Mouse (Mus musculus) lung, postnatal 25 days (tissue): ENCODE measurements around the gene Nav1.

ENCODE experiments used
- DNase-seq: peaks from one replicate; pipeline ENCODE4 v3.0.0; 2022; ENCODE audit warnings: low spot score

The Nav1 gene

GRCm38 (mm10) chr1:135548750-135549149, 58.3 kb downstream of the Nav1 start:
- peak; percentile 72 for DNase-seq

DNA sequence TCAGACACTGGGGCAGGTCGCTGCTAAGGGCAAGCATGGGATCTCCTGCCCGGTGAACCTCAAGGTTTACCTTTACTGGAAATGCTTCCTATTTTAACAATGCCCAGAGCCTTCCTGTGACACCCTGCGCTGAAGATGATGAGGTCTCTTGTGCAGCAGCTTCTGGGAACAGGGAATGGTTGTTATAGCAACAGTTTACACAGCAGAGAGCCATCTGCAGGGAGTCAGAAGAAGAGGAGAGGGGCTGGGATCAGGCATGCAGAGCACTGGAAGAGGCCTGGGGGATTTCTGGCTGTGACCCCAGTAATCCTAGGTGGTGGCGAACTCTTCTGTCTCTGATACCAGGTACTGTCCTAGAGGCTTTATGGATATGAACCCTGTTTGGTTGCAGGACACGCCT, 61.0 kb downstream of the Nav1 start:
- DNase-seq: no peak

DNA sequence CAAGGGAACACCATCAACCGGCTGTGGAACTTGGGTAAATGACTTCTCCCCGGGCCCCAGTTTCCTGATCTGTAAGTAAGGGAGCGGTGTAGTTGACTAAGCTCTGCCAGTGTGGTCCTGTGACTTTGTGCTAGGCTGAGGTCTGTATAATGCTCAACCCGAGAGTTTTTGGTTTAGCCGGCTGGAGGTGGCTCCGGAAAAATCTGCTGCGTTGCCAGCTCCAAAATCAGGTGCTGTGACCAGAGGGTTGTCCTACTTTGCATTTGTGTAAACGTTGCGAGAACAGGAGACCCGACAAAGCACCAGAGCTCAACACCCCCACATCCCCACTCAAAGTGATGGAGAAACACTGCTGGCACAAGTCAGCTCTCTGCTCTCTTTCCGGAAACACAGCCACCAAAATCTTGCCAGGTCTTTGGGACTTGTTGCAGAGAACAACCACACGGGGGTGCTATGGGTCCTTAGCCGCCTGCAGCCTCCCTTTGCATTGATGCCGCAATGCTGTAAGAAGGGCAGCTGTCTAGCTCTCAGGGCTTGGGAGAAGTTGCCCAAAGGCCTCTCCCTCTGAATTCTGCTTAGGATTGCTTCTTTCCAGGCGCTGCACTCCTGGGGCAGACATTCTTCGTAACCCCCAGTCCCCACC, 62.5 kb downstream of the Nav1 start:
- peak; percentile 81 for DNase-seq

- no peak for DNase-seq
These were observed 64.0 kb downstream of the Nav1 start for GRCm38 (mm10) chr1:135542841-135543810.

GRCm38 (mm10) chr1:135542080-135542479, 65.0 kb downstream of the Nav1 start:
- no peak for DNase-seq

DNA sequence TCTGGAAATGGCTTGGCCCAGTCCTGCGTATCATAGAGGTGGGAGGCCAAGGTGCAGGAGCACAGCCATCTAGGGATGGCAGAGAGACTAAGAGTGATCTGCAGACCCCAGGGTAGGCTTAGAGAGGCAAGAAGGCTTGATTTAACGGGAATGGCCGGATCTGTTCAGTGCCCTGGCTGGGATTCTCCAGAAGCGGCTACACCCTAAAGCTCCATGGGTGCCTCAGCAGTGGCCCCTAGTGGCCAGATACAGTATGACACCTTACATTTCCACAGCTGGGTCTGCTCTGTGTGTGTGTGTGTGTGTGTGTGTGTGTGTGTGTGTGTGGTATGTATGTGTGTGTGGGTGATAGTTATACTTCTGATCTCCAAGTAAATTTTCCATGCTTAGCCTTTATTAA, 66.8 kb downstream of the Nav1 start:
- peak; percentile 84 for DNase-seq

DNA sequence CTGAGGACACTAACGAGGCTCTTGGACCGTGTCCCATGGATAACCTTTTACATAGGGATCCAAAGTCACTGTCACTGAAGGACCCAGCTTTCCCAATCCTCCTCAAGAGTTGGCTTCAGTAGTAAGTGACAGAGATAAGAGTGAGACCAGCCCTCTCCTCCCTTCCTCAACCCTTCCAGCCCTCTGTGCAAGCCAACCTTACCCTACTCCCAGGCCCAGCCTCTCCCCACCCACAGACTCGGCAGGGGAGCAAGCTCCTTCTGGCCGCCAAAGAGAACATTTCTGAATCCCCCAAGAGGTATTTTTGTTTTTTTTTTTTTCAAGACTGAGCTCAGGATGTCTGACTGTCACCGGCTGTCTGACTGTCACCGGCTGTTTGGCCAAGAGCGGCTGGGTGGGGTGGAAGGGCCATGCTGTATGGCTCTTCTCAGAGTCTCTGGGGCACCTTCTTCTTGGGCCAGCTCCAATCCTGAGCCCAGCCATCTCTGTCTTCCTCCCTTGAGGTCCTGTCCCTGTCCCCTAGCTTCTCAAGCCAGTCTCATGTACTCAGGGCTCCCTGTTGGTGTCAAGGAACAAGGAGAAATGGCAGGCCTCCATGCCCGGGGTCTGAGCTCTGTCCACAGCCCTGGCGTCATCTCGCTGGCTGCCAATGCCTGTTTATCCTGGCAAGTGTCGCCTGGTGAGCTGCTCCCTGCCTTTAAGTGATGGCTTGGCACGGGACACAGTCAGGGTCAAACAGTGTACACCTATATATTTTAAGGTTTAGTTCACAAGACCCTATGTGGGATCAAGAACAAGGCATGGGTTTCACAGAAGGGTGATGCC, 68.4 kb downstream of the Nav1 start:
- no peak for DNase-seq

DNA sequence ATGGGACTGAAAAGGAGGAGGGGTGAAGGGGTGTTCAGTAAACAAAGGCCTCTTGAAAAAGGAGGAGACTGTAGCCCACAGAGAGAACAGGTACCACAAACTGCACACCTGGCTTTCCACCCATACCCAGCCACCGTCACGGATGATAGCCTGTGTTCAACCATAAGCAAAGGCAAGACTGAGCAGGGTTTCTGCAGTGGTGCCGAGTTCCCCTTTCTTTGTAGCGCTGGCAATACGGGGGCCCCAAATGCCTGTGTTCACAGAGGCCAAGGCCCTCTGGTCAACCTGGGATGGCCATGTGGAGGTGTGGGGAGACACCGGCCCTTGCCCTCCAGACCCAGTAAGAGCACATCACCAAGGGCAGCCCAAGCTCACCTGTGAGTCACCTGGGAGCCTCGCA, 70.3 kb downstream of the Nav1 start:
- no peak for DNase-seq

GRCm38 (mm10) chr1:135536326-135536725, 70.8 kb downstream of the Nav1 start:
- DNase-seq: no peak

GRCm38 (mm10) chr1:135535256-135535655, 71.8 kb downstream of the Nav1 start:
- peak; percentile 70 for DNase-seq

DNA sequence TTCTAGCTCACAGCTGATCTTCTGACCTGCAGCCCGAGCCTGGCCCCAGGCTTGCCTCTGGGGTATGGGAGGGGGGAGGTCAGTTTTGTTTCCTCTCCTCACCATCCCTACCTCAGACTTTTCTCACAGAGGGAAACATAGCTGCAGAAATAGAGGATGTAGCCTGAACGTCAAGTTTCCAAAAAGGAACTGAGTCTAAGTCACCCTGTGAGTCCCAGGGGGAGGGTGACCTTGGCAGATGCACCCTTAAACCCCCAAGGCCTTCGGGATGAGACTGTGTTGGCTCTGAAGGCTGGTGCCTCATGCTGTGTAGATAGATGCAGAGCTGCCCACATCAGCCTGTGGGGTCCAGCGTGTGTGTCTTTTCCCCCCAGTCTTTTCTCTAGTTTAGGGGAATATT, 72.3 kb downstream of the Nav1 start:
- no peak for DNase-seq

DNA sequence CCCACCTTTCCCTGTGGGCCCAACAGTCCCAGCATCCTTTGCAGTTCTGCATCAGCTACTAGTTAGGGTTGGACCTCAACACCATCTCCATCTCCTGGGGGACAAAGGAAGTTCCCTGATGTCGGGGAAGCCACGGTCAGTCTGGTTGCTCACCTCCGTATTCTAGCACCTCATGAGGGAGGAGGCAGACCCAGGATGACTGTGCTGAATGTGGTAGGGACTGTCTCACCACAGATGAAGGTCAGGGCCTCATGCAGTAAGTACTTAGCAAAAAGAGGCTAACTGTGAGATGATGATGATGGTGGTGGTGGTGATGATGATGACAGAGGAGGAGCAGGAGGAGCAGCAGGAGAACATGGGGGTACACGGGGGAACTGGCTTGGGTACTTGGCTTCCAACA, 73.0 kb downstream of the Nav1 start:
- no peak for DNase-seq

DNA sequence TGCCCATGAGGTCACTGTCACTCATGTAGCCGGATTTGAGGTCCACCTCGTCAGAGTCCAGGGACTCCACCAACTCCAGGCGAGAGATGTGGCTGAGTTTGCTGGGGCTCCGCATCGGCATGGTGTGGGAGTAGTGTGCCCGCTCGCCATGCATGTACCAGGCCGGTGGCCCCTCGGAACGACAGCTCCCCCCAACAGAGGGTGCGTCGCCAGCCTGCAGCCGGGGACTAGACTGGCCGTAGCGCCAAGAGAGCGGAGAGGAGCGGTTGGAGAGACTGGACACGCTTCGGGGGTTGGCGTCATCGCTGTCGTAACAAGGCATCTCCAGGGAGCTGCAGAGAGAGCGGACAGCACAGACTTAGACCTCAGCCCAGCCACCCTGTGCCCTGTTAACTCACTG, 74.7 kb downstream of the Nav1 start:
- no peak for DNase-seq

GRCm38 (mm10) chr1:135531981-135532380, 75.1 kb downstream of the Nav1 start:
- DNase-seq: no peak

DNA sequence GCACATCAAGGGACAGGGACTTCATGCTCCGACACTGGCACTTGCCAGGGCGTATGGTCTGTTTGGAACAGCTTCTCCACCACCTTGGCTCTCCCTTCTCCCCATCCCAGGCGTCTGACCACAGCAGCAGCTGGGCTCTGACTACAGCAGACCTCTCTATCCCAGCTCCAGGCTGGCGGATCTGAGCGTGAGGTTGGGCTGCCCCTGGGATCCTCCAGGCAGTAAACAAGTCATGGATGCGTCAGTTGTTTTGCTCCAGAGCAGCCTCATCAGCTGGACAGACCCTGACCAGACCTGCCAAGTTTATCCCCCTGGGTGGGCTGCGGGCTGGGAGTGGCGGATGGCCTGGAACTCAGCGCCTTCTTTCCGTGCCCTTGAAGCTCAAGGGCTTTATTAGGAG, 76.0 kb downstream of the Nav1 start:
- no peak for DNase-seq

DNA sequence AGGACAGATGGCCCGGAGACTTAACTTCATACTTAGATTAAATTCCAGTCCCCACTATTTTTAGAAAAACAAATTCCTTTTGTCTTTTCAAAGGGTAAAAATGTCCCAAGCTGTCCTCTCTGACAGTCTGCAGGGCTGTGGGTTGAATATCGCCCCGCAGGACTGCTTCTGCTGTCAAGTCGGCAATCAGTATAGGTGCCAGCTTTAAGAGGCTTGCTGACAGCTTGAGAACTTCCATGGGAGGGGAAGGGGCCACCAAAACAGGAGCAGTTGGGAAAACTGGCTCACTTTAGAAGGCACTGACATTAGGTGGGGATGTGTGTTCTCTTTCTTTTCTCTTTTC, 82.6 kb downstream of the Nav1 start:
- no peak for DNase-seq

DNA sequence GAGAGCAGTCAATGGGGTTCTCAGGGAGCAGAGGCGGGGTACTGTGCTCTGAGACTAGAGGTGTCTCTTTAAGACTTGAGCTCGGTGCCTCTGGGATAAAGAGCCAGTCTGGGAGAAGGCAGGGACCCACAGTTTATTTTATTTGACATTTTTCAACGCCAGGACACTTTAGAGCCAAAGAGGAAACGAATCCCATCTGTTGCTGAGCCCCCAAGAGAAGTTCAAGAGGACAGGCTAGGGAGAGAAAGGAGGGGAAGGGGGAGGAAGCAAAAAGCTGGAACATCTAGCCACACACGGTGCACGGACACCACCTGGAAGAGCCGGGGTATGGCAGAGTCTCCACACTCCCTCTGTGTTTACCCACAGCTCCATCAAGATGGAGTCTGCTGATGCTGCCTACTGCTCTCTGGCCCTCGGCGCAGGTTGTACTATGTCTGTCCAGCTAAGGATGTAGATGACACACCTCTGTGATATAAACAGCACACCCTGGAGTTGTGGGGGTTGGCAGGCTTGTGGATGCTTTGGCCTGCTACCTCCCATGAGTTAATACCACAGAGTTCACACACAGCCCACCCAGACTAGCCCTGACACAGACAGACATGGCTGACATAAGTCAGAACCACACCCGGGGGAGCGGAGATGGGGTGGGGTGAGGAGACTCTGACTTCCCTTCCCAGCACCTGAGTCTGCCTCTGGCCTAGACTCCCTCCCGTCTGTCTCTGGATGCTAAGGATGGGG, 83.1 kb downstream of the Nav1 start:
- no peak for DNase-seq

DNA sequence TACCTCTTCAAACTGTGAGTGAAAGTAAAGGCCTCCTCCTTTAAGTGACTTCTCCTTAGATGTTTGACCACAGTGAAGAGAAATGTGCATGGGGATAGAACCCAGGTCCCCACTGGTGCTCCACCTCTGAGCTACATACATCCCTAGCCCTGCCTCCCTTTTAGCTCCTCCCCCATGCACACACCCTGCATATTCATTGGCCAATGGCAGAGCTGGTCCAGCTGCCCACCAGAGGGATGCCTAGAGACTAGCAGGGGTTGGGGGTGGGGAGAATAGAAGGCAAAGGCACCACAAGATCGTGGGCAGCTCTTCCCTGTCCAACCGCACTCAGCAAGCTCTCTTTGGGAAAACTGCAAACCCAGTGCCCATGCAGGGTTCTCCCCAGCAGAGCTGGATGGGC, 83.8 kb downstream of the Nav1 start:
- no peak for DNase-seq

DNA sequence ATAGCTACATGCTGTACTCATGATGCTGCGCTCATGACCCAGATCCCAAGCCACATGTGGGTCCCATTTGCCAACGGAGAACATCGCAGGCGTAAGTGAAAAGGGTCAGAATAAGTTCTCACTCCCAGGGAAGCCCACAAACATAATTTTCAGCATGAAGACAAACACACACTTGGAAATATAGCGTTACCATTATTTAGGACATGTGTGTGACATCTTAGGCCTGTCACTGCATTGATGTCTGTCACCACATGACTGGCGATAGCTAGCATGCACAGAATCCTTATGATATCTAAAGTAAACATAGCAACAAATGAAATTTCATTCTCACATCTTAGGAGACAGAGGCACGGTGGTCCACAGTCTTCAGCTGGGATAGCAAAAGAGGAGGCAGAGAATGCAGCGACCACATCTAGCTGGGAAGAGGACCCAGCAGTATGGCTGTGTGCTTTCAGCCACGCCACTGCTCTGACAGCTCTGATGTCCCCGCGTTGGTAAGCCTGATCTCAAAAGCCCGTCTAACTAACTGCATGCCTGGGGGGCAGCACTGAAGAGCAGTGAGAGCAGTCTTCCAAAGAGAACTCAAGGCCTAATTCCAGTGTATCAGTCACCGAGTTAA, 86.4 kb downstream of the Nav1 start:
- DNase-seq: no peak

DNA sequence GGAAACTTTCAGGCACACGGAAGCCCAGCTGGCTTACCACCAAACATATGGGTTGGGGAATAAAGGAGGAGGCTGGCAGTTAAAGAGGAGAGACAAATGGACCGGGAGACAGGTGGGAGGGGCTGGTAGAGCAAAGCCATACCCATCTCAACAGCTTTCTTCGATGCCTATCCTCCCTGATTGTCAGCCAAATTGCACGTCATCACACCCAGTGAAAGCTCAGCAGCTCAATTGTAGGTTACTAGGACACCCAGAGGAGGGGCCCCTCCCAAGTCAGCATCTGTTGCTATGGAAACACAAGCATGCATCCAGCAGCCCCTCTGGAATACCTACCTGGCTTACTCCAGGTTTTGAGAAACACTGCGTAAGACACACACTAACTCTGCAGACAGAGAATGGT, 88.4 kb downstream of the Nav1 start:
- DNase-seq: no peak

DNA sequence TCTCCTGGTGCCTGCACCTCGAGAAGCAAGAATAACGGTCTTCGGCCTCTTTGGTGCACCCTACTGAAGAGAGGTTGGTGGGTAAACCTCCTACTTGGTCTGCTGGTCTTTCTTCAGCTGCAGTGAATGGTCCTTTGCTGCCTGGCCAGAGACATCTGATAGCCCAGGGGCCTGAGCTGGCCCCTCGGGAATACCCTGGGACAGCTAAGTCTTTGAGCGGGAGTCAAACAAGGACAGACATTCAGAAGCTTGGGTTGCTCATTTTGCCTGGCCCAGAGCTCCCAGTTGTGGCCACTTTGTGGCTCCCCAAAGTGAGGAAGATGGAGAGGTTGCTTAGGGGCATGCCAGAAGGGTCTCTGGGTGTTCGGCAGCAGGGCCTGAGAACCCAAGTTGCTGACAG, 89.6 kb downstream of the Nav1 start:
- no peak for DNase-seq
